Mouse (Mus musculus) hindbrain, embryonic 15.5 days (tissue): Measurements from ENCODE around the gene Stard8. TPM values are rescaled to one million over a fixed set of nuclear protein-coding genes. Genes with fewer than 3 reads are reported as not detected.
A peak's percentile ranks its signal among the peaks of the same experiment; 100 is the strongest.
"Not testable (repeated sequence)": the region's sequence is repeated elsewhere in the genome, so short reads cannot be mapped to it uniquely, and the experiment has no call there.

Experiments
- ATAC-seq: fragments of 200-750 bp; cut with Nextera tagmentation; 2 replicates; pipeline ENCODE4 v1.8.0; 2017; ENCODE audit warnings: low read depth, moderate number of reproducible peaks, moderate TSS enrichment; ENCODE audit not compliant: low FRiP score
- H3K27ac ChIP-seq: fragments of 300-500 bp; sonication (generic); replicated peaks from 2 replicates; pipeline ENCODE4 v1.5.1; 2015; ENCODE audit warnings: mild to moderate bottlenecking, inconsistent platforms
- H3K27me3 ChIP-seq: fragments of 300-500 bp; sonication (generic); 2 replicates; pipeline ENCODE4 v1.6.1; 2015; ENCODE audit warnings: control low read depth, inconsistent platforms
- H3K36me3 ChIP-seq: fragments of 300-500 bp; sonication (generic); 2 replicates; pipeline ENCODE4 v1.6.1; 2015; ENCODE audit warnings: control low read depth, inconsistent platforms
- H3K4me1 ChIP-seq: fragments of 300-500 bp; sonication (generic); replicated peaks from 2 replicates; pipeline ENCODE4 v1.6.1; 2015; ENCODE audit warnings: control low read depth, inconsistent platforms
- H3K4me2 ChIP-seq: fragments of 300-500 bp; sonication (generic); 2 replicates; pipeline ENCODE4 v1.6.1; 2015; ENCODE audit warnings: moderate library complexity, mild to moderate bottlenecking, inconsistent platforms
- H3K4me3 ChIP-seq: fragments of 300-500 bp; sonication (generic); 2 replicates; pipeline ENCODE4 v1.5.1; 2015; ENCODE audit warnings: mild to moderate bottlenecking, inconsistent platforms
- H3K9ac ChIP-seq: fragments of 300-500 bp; sonication (generic); 2 replicates; pipeline ENCODE4 v1.6.1; 2015; ENCODE audit warnings: inconsistent platforms
- H3K9me3 ChIP-seq: fragments of 300-500 bp; sonication (generic); 2 replicates; pipeline ENCODE4 v1.6.1; 2016; ENCODE audit warnings: control low read depth, inconsistent platforms
- WGBS: fragments of 180-500 bp; shearing (Covaris S2); methylation state at CpG from one replicate; pipeline ENCODE4 v1.1.7; 2015; 5-methylcytosine and 5-hydroxymethylcytosine counted together
- polyA plus RNA-seq: library from polyadenylated mRNA; unstranded; fragments of >200 nt; fragmentation: Nextera tagmentation; extraction: Ambion mirVana; gene quantifications from 2 replicates; pipeline ENCODE4 v1.2.1, GENCODE M21; 2015

Stard8 gene
- polyA plus RNA-seq, 1 experiment from 2014 or later: 5.8 TPM

DNA sequence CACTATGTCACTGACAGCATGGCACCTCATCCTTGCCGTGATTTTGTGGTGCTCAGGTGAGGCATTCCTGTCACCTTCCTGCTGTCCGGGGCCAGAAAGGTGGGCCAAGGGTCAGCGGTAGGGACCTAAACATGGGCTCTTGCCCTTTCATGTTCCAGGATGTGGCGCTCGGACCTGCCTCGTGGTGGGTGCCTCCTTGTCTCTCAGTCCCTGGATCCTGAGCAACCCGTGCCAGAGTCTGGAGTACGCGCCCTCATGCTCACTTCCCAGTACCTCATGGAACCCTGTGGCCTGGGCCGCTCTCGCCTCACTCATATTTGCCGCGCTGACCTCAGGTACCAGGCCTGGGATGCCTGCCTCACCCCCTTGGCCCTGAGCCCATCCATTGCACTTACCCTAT lies 69.5 kb downstream of the Stard8 start:
- no peaks in the 10 kb centered on the region for H3K27me3 ChIP-seq
- no peak overlapping the region for H3K9ac ChIP-seq
- H3K36me3 ChIP-seq: no peaks in the 10 kb centered on the region
- H3K4me2 ChIP-seq: no peak overlapping the region
- H3K27ac ChIP-seq: no peak overlapping the region
- no peak overlapping the region for H3K4me3 ChIP-seq
- no peaks in the 10 kb centered on the region for H3K4me1 ChIP-seq
- ATAC-seq: no peak
- 94% methylated on average over 13 of the region's 13 CpGs for WGBS
- H3K9me3 ChIP-seq: no peaks in the 10 kb centered on the region

DNA sequence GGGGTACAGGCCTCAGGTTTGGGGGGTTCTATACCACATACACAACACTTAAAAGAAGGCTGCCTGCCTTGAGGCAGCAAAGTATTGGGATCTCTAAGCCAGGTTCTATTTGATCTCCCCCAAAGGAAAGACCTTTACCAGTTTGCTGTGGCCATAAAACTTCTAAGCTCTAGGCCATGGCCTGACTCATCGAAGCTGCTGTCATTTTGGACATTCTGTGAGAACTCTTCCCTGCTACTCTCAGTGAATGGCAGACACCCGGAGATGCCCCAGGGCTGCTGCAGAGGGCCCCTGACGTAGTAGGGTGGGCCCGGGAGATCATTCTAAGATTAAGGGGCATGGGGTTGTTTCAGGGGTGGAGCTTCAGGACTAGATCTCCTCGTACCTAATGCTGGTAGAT lies 72.1 kb downstream of the Stard8 start:
- Histone ChIP-seq H3K4me3 (no peak overlapping the region), H3K9ac (no peak overlapping the region), H3K27me3 (no peaks in the 10 kb centered on the region), H3K4me1 (no peaks in the 10 kb centered on the region), H3K27ac (no peak overlapping the region), H3K9me3 (no peaks in the 10 kb centered on the region), H3K36me3 (no peaks in the 10 kb centered on the region), H3K4me2 (no peak overlapping the region)
- ATAC-seq: no peak
- WGBS: 83% methylated on average over 5 of the region's 5 CpGs

DNA sequence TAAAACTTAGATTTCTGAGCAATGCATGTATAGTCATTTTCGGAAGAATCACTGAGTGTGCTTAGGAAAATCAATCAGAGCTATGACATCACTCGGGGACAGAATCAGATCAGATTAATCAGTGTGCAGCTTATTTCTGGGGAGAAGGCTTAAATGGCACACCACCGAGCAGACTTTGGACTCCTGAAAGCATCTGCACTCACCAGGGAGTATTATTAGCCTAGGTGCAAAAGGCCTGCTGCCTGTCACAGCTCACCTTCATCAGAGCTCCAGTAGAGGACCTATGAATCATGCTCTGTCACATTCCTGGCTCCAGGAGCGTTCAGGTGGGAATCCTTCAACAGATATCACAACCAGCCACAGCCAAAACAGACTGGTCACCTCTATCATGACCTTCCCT lies 73.4 kb downstream of the Stard8 start:
- no peaks in the 10 kb centered on the region for H3K4me1 ChIP-seq
- H3K36me3 ChIP-seq: no peaks in the 10 kb centered on the region
- no peak overlapping the region for H3K4me3 ChIP-seq
- no peak overlapping the region for H3K4me2 ChIP-seq
- no peak overlapping the region for H3K9ac ChIP-seq
- no peak overlapping the region for H3K27ac ChIP-seq
- ATAC-seq: no peak
- 74% methylated on average over 4 of the region's 4 CpGs for WGBS
- no peaks in the 10 kb centered on the region for H3K9me3 ChIP-seq
- H3K27me3 ChIP-seq: no peaks in the 10 kb centered on the region

DNA sequence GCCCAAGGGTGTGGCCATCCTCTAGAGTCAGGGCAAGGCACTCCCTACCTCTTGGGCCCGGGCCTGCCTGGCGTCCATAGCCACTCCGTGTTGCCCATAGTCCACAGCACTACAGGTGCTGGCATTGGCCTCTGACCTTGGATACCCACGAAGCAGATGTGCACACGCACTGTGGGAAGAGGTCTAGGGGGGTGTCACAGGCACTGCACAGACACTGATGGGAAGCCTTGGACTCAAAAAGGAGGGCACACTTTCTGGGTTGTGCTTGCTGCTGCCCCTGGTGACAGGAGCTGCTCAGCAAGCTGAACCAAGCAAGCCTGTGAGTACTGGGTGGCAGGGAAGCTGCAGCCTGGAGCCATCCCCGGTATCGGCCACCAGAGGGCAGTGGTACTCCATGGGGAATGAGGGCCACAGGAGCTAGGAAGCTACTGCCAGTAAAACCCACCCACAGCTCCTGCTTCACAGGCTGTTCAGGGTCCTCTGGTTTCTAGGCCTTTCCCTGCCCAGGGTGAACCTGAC lies 75.4 kb downstream of the Stard8 start:
- 75% methylated on average over 5 of the region's 7 CpGs for WGBS
- ATAC-seq: 0 out of 2 replicates have a peak, but pooled peaks have one; percentile 34
- not testable (repeated sequence) for H3K4me2 ChIP-seq, H3K27ac ChIP-seq, H3K27me3 ChIP-seq, H3K4me3 ChIP-seq, H3K4me1 ChIP-seq, H3K9ac ChIP-seq, H3K36me3 ChIP-seq, H3K9me3 ChIP-seq

DNA sequence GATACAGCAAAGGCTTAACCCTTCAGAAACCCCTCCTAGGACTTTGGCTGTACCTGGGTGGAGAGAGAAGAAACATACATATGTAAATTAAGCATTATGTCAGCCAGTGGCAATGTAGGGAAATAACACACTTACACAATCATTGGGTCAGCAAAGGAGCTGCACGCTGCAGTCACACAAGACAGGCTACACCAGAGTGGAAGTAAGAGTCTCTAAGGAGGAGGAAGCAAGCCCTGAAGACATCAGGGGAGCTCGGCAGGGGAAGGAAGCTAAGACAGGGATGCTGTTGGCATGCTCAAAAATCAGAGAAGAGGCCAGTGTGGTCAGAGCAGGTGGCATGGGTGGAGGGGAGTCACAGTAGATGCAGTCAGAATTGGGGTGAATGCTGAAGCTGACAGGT lies 89.7 kb downstream of the Stard8 start:
- H3K36me3 ChIP-seq: no peaks in the 10 kb centered on the region
- 71% methylated on average over 2 of the region's 2 CpGs for WGBS
- 0 out of 2 replicates have a peak, but pooled peaks cover 2% of the 10 kb centered on the region for H3K27me3 ChIP-seq
- ATAC-seq: no peak
- H3K9me3 ChIP-seq: no peaks in the 10 kb centered on the region
- H3K4me3 ChIP-seq: no peak overlapping the region
- no peak overlapping the region for H3K4me2 ChIP-seq
- H3K9ac ChIP-seq: no peak overlapping the region
- H3K4me1 ChIP-seq: no peaks in the 10 kb centered on the region
- H3K27ac ChIP-seq: no peak overlapping the region

DNA sequence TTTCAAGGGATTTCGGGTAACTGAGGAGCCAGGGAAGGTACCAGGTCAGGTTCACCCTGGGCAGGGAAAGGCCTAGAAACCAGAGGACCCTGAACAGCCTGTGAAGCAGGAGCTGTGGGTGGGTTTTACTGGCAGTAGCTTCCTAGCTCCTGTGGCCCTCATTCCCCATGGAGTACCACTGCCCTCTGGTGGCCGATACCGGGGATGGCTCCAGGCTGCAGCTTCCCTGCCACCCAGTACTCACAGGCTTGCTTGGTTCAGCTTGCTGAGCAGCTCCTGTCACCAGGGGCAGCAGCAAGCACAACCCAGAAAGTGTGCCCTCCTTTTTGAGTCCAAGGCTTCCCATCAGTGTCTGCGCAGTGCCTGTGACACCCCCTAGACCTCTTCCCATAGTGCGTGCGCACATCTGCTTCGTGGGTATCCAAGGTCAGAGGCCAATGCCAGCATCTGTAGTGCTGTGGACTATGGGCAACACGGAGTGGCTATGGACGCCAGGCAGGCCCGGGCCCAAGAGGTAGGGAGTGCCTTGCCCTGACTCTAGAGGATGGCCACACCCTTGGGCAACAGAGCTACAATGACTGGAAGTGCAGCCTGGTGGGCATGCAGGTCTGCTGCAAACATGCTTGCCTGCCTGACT lies 108.2 kb downstream of the Stard8 start:
- not testable (repeated sequence) for H3K4me1 ChIP-seq, H3K4me2 ChIP-seq, H3K9me3 ChIP-seq, H3K36me3 ChIP-seq, H3K27me3 ChIP-seq, H3K4me3 ChIP-seq, H3K9ac ChIP-seq, H3K27ac ChIP-seq
- ATAC-seq: peak; percentile 27; the same call in 1 of the 2 replicates
- WGBS: 75% methylated on average over 7 of the region's 10 CpGs

DNA sequence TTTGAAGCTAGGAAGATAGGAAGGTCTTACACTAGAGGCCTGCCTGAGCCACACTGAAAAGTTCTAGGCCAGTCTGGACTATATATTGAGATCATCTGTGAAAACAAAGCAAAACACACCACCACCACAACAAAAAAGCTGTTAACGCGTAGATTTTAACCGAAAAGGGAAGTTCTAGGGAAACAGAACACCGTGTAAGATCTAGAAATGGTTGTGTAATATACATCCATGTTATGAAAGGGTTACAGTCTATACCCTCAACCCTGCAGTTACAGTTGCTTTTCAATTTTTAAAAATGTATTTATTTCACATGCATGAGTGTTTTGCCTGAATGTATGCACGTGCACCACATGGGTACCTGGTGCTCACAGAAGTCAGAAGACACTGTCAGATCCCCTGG lies 116.5 kb downstream of the Stard8 start:
- H3K27me3 ChIP-seq: no peaks in the 10 kb centered on the region

More for the DNA sequence above, 116.5 kb downstream of the Stard8 start:
- H3K4me2 ChIP-seq: no peak overlapping the region
- no peaks in the 10 kb centered on the region for H3K36me3 ChIP-seq
- H3K27ac ChIP-seq: no peak overlapping the region
- H3K9me3 ChIP-seq: no peaks in the 10 kb centered on the region
- H3K4me1 ChIP-seq: no peaks in the 10 kb centered on the region
- H3K4me3 ChIP-seq: no peak overlapping the region
- 88% methylated on average over 5 of the region's 5 CpGs for WGBS
- no peak overlapping the region for H3K9ac ChIP-seq
- no peak for ATAC-seq

Other genes starting within 250 kb of the Stard8 start
- gene Ophn1, start 112.2 kb upstream of the Stard8 start, polyA plus RNA-seq: 40.2 and 40.8 TPM in 2 replicates
- gene Yipf6, start 66.9 kb upstream of the Stard8 start, polyA plus RNA-seq: 15.5 and 16.5 TPM in 2 replicates
- gene Efnb1, start 132.9 kb downstream of the Stard8 start, polyA plus RNA-seq: 28.9 and 29.5 TPM in 2 replicates